Mouse (Mus musculus): ENCODE data around the gene Scg3. TPM values are rescaled to one million over a fixed set of nuclear protein-coding genes. Genes with fewer than 3 reads are reported as not detected.

The Scg3 gene
- polyA plus RNA-seq, 1 experiment, result 1.2 TPM

DNA sequence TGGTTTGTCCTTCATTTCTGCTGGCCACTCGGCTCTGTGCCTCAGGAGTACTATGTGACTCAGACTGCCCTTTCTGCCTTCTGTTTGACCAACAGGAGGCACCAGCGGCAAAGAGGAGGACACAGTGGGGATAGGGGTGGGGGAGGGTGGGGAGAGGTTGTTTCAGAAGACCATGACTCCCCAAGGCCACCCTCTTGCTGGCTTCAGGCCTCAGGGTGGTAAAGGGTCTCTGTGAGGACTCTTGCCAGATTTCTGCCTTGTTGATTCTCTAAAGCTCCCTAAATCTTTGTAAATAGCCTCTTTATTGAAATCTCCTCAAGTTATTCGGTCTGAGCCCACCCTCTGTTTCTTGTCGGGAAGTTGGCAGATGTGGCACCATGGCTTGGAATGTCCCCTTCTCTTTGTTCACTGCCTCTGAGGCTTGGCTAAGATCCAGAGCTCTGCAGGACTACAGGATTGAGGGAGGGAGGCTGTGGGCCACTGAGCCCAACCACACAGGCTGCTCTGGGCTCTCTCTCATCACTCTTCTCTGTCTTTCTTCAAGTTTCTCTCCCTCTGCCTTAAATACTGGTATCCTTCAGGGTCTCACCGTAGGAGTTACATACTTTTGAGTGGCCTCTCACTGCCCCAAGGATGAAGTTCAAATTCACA is 84.5 kb downstream of the Scg3 start:
- TF ChIP-seq POLR2A (IDR thresholded peaks at IDR 0.05; ENCODE audit: low read depth, low read length), result no peak
- no peak for TF ChIP-seq CTCF (conservative IDR thresholded peaks at IDR 0.05; ENCODE audit: insufficient read depth, insufficient read length, low read depth, low read length)
- Histone ChIP-seq H3K27ac (ENCODE audit: insufficient read depth, low read depth, low read length) (no peak overlapping the region), H3K36me3 (ENCODE audit: control insufficient read depth, insufficient read depth, low read length) (no peaks in the 10 kb centered on the region), H3K4me3 (ENCODE audit: insufficient read depth, low read depth, low read length) (no peak overlapping the region), H3K27me3 (replicated peaks; ENCODE audit: control insufficient read depth, insufficient read depth, low read length) (no peaks in the 10 kb centered on the region), H3K4me1 (ENCODE audit: control insufficient read depth, insufficient read depth, low read length) (no peaks in the 10 kb centered on the region)
- no peak for DNase-seq
- WGBS, result 43% methylated on average over 5 of the region's 5 CpGs

- WGBS, result 77% methylated on average over 4 of the region's 4 CpGs
Measured at GRCm38 (mm10) chr9:75597596-75597995, 86.3 kb downstream of the Scg3 start.

GRCm38 (mm10) chr9:75597036-75597435 is 86.8 kb downstream of the Scg3 start:
- WGBS, result 84% methylated on average over 13 of the region's 13 CpGs
- Histone ChIP-seq H3K27me3 (replicated peaks; ENCODE audit: control insufficient read depth, insufficient read depth, low read length) (no peaks in the 10 kb centered on the region), H3K4me1 (ENCODE audit: control insufficient read depth, insufficient read depth, low read length) (no peaks in the 10 kb centered on the region), H3K36me3 (ENCODE audit: control insufficient read depth, insufficient read depth, low read length) (no peaks in the 10 kb centered on the region), H3K27ac (ENCODE audit: insufficient read depth, low read depth, low read length) (no peak overlapping the region), H3K4me3 (ENCODE audit: insufficient read depth, low read depth, low read length) (no peak overlapping the region)
- DNase-seq, result no peak
- no peak for TF ChIP-seq POLR2A (IDR thresholded peaks at IDR 0.05; ENCODE audit: low read depth, low read length)

More at GRCm38 (mm10) chr9:75597596-75597995, 86.3 kb downstream of the Scg3 start:
- no peak overlapping the region for H3K27ac ChIP-seq (ENCODE audit: insufficient read depth, low read depth, low read length)
- no peaks in the 10 kb centered on the region for H3K36me3 ChIP-seq (ENCODE audit: control insufficient read depth, insufficient read depth, low read length)
- TF ChIP-seq CTCF (conservative IDR thresholded peaks at IDR 0.05; ENCODE audit: insufficient read depth, insufficient read length, low read depth, low read length) (no peak), POLR2A (IDR thresholded peaks at IDR 0.05; ENCODE audit: low read depth, low read length) (no peak)
- H3K4me1 ChIP-seq (ENCODE audit: control insufficient read depth, insufficient read depth, low read length), result no peaks in the 10 kb centered on the region
- DNase-seq, result no peak
- H3K4me3 ChIP-seq (ENCODE audit: insufficient read depth, low read depth, low read length), result no peak overlapping the region
- no peaks in the 10 kb centered on the region for H3K27me3 ChIP-seq (replicated peaks; ENCODE audit: control insufficient read depth, insufficient read depth, low read length)

DNA sequence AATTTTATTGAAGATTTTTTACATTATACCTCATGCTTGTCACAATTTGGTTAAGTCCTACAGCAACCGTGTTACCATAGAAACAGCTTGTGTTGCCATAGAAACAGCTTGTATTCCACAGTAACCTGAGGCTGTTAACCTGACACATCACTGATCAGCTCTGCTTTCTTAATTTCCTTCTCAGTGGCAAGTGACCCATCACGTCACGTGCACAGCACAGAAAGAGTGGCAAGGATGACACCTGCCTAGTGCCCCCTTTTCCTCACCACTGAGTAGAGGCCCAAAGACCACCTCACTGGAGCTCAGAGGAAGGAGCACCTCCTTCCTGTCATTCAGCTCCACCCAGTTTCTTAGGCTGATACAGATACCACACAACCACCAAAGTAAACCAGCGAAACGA is 90.4 kb downstream of the Scg3 start:
- no peak overlapping the region for H3K27ac ChIP-seq (ENCODE audit: insufficient read depth, low read depth, low read length)
- WGBS, result 64% methylated on average over 5 of the region's 5 CpGs
- no peaks in the 10 kb centered on the region for H3K27me3 ChIP-seq (replicated peaks; ENCODE audit: control insufficient read depth, insufficient read depth, low read length)
- no peak for DNase-seq
- H3K36me3 ChIP-seq (ENCODE audit: control insufficient read depth, insufficient read depth, low read length), result no peaks in the 10 kb centered on the region
- TF ChIP-seq POLR2A (IDR thresholded peaks at IDR 0.05; ENCODE audit: low read depth, low read length) (no peak), CTCF (conservative IDR thresholded peaks at IDR 0.05; ENCODE audit: insufficient read depth, insufficient read length, low read depth, low read length) (no peak)
- no peaks in the 10 kb centered on the region for H3K4me1 ChIP-seq (ENCODE audit: control insufficient read depth, insufficient read depth, low read length)
- H3K4me3 ChIP-seq (ENCODE audit: insufficient read depth, low read depth, low read length), result no peak overlapping the region

Other genes starting within 250 kb of the Scg3 start
- 2.5 and 3.3 TPM in 2 replicates for gene Leo1, start 242.5 kb downstream of the Scg3 start, polyA plus RNA-seq (2012; rRNA removed)
- gene Tmod3, start 124.4 kb downstream of the Scg3 start, polyA plus RNA-seq (2012; rRNA removed), result 16.7 and 20.1 TPM in 2 replicates
- 0.27 and 0.38 TPM in 2 replicates for gene Tmod2, start 72.7 kb downstream of the Scg3 start, polyA plus RNA-seq (2012; rRNA removed)
- 2.5 and 3.4 TPM in 2 replicates for gene Lysmd2, start 58.3 kb downstream of the Scg3 start, polyA plus RNA-seq (2012; rRNA removed)
- 0.20 and 0.23 TPM in 2 replicates for gene Bmp5, start 91.3 kb upstream of the Scg3 start, polyA plus RNA-seq (2012; rRNA removed)